Mouse (Mus musculus): ENCODE data around the gene Stra6. TPM values are rescaled to one million over a fixed set of nuclear protein-coding genes. Genes with fewer than 3 reads are reported as not detected.

Stra6 gene
- polyA plus RNA-seq, 1 experiment from 2014 or later, result 52.4 TPM

DNA sequence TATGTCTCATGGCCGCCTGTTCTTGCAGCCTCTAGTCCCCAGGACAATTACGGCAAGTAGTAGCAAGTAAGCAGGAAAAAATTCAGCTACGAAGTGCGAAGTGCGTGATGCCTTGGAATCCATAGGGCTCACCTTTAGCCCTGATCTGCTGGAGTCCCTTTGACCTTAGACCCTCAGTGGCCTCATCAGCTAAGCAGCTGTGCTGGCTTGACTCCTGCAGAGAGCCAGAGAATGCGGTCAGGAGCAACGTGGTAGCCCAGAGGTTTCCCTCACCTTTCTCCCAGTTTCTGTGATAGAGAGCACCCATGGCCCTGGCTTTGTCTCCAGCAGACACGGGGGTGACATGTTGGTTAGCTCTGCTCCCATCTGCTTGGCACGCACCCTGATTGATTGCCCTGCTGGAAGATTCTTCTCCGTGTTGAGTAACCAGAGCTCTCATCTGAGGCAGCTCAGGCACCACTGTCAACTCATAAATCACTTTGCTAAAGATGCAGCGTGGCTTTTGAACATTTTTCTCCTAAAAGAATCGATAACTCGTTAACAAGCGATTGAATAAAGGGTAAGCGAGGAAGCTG is 42.1 kb downstream of the Stra6 start:
- no peak for TF ChIP-seq CTCF (IDR thresholded peaks at IDR 0.05)
- ChIA-PET POLR2A (no interaction called here), CTCF (interaction anchor here (1.0 to 1.5 kb wide), 4 partner anchors 10 to 99 kb away, joined by 3 read pairs; partner anchors contain the start of genes Islr and Islr2)
- ATAC-seq, result no peak
- in situ Hi-C loops (cut with MboI; ENCODE audit: low pct_unique_long_range_greater_than_20kb), result no loop called here
- no peaks in the 10 kb centered on the region for H3K27me3 ChIP-seq
- no peak for DNase-seq (ENCODE audit: low read depth, low spot score)

DNA sequence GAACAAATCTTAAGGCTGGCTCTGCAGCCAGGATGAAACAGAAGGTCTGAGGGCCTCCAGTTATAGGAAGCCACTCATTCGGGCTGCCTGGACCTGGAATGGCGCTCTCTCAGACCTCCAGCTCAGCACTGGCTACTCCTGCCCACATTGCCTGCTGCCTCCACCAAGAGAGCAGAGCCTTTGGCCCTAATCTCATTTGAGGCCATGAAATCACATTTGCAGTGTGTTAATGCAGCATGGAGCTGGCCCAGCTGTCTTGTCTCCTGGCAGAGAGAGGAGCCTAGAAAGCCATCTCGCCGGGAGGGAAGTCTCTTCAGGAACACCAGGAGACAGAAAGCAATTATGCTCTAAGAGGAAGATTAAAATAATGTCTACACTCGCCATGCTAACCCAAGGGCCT is 43.9 kb downstream of the Stra6 start:
- no peaks in the 10 kb centered on the region for H3K27me3 ChIP-seq
- ChIA-PET CTCF (no interaction called here), POLR2A (no interaction called here)
- DNase-seq (ENCODE audit: low read depth, low spot score) (no peak), ATAC-seq (no peak)
- in situ Hi-C loops (cut with MboI; ENCODE audit: low pct_unique_long_range_greater_than_20kb), result no loop called here
- TF ChIP-seq CTCF (IDR thresholded peaks at IDR 0.05), result no peak

DNA sequence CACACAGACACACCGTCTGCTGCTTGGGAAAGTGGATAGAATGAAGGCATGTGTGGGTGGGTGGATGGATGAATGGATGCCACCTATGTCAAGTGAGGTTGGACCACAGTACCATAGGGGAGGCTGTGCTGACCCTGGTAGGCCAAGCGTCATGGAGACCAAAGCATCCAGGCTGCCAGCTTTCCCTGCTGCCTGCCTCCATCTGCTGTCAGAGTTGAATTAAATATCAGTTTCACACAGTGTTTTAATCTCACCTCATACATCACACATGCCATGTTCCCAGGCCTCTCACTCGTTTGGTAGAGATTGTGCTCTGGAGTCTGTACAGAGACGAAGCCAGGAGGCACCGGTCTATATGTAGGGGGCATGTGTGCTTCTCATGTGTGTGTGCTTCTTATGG is 47.2 kb downstream of the Stra6 start:
- DNase-seq (ENCODE audit: low read depth, low spot score), result no peak
- ChIA-PET CTCF (interaction anchor here (1.0 kb wide), 1 partner anchor 72 kb away, joined by 3 read pairs; no protein-coding TSS in a partner anchor), POLR2A (interaction anchor here (1.2 to 1.4 kb wide), 2 partner anchors 11 to 30 kb away, joined by 3 to 4 read pairs; no protein-coding TSS in a partner anchor)
- ATAC-seq, result no peak
- in situ Hi-C loops (cut with MboI; ENCODE audit: low pct_unique_long_range_greater_than_20kb), result no loop called here
- H3K27me3 ChIP-seq, result no peaks in the 10 kb centered on the region
- TF ChIP-seq CTCF (IDR thresholded peaks at IDR 0.05), result no peak

DNA sequence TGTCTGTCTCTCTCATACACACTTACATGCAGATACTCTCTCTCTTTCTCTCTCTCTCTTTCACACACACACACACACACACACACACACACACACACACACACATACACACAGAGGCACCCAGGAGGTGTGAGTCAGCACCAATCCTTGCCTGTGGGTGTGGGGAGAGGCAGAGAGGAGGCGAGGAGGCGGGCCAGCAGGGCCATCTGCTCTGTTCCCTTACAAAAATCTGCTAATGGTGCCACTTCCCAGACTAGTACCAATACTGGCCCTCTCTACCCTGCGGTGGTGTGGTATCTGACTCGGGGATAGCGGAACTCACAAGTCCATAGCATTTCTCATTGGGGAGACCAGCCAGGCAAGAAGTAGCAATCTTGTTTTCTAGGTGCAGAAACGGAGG is 47.8 kb downstream of the Stra6 start:
- no peak for TF ChIP-seq CTCF (IDR thresholded peaks at IDR 0.05)
- POLR2A ChIA-PET, result no interaction called here
- DNase-seq (ENCODE audit: low read depth, low spot score), result no peak
- in situ Hi-C loops (cut with MboI; ENCODE audit: low pct_unique_long_range_greater_than_20kb), result no loop called here
- no peak for ATAC-seq
- H3K27me3 ChIP-seq, result no peaks in the 10 kb centered on the region
- CTCF ChIA-PET, result no interaction called here

DNA sequence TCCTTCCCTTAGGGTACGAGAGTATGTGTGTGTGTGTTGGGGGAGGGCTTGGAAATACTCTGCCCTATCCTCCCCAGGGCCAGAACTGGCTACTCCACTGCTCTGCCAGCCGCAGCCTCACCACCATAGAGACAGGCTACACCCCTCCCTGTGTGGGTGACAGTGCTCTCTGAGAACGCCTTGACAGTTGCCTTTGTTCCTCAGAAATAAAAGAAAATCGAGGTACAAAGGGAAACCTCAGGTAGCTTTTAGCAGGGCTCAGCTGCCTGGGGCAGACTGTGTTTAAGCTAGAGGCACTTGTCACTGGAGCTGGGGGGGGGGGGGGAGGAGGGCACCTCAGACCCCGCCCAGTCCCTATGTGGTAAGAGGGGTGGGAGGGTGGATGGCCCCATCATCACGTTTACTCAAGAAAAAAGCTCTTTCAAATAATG is 48.7 kb downstream of the Stra6 start:
- ChIA-PET CTCF (no interaction called here), POLR2A (no interaction called here)
- no peaks in the 10 kb centered on the region for H3K27me3 ChIP-seq
- TF ChIP-seq CTCF (IDR thresholded peaks at IDR 0.05), result no peak
- DNase-seq (ENCODE audit: low read depth, low spot score), result no peak
- in situ Hi-C loops (cut with MboI; ENCODE audit: low pct_unique_long_range_greater_than_20kb), result no loop called here
- no peak for ATAC-seq

DNA sequence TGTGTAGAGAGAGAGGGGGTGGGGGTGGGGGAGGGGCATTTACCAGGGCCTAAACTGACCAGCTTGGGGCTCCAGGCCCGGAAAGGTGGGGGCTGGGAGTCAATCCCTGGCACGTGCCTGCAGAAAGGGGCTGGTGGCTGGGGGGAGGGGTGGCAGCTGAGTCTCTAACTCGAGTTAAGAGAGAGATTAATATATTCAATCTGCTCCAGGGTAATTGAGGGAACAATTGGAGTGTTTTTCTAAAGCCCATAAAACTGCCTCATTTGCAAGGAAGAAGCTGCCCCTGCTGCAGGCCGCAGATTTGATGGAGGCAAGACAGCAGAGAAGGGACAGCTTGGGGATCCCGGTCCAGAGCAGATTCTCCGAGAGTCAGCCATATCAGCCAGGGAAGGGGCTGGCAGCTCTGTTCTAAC is 49.3 kb downstream of the Stra6 start:
- no peak for TF ChIP-seq CTCF (IDR thresholded peaks at IDR 0.05)
- DNase-seq (ENCODE audit: low read depth, low spot score) (no peak), ATAC-seq (no peak)
- H3K27me3 ChIP-seq, result no peaks in the 10 kb centered on the region
- in situ Hi-C loops (cut with MboI; ENCODE audit: low pct_unique_long_range_greater_than_20kb), result no loop called here
- CTCF ChIA-PET, result no interaction called here
- POLR2A ChIA-PET, result no interaction called here

DNA sequence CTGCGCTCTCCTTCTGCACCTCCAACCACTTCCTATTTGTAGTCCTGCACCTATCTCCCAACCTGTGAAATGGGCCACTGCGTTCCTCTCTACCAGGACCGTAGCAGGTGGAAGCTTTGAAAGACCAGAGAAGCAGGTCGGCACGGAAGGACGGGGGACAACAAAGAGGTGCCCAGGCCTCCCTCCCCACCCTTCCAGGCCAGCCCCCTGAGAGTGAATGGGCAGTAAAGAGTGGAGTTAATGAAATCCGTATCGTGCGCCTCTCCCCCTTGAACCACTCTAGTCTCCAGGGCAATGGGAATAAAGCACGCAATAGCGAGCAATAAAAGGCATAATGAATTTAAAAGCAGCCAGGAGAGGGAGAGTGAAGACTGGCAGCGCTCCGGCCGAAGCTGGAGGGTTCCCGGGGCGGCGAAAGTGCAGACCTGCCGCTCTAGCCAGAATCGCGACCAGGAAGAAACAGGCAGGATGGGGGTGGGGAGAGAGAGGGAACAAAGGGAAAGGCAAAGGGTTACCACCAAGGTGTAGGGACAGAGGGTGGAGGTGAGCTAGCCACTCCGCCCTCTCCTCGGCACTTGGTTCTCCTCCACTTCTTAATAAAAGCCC is 49.8 kb downstream of the Stra6 start:
- no peak for DNase-seq (ENCODE audit: low read depth, low spot score)
- in situ Hi-C loops (cut with MboI; ENCODE audit: low pct_unique_long_range_greater_than_20kb), result no loop called here
- CTCF ChIA-PET, result interaction anchor here (0.9 to 1.9 kb wide), 2 partner anchors 10 to 18 kb away, joined by 3 to 4 read pairs; no protein-coding TSS in a partner anchor

DNA sequence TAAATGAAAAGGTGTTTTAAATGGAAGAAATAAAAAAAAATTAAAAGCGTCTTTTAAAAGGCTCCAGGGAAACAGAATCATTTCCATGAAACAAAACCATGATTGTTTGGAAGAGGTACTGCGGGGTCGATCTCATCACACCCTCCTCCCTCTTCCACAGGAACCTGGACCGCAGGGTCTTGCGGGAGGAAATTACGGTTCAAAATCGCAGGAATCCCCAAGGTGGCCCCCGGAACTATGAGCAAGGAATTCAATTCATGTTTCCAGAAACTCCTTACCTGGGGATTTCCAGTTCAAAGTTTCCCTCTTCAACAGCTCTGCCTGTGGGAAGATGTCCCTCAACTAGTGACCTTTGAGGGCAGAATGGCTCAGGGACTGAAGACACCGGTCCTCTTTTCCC is 50.4 kb downstream of the Stra6 start:
- in situ Hi-C loops (cut with MboI; ENCODE audit: low pct_unique_long_range_greater_than_20kb), result no loop called here
- ChIA-PET CTCF (interaction anchor here (0.9 to 1.9 kb wide), 3 partner anchors 9 to 17 kb away, joined by 3 to 4 read pairs (median 4); no protein-coding TSS in a partner anchor), POLR2A (no interaction called here)
- no peak for TF ChIP-seq CTCF (IDR thresholded peaks at IDR 0.05)
- DNase-seq (ENCODE audit: low read depth, low spot score) (no peak), ATAC-seq (no peak)
- no peaks in the 10 kb centered on the region for H3K27me3 ChIP-seq

More for the DNA sequence above, 49.8 kb downstream of the Stra6 start:
- TF ChIP-seq CTCF (IDR thresholded peaks at IDR 0.05), result no peak
- ATAC-seq, result no peak
- no peaks in the 10 kb centered on the region for H3K27me3 ChIP-seq
- POLR2A ChIA-PET, result no interaction called here

DNA sequence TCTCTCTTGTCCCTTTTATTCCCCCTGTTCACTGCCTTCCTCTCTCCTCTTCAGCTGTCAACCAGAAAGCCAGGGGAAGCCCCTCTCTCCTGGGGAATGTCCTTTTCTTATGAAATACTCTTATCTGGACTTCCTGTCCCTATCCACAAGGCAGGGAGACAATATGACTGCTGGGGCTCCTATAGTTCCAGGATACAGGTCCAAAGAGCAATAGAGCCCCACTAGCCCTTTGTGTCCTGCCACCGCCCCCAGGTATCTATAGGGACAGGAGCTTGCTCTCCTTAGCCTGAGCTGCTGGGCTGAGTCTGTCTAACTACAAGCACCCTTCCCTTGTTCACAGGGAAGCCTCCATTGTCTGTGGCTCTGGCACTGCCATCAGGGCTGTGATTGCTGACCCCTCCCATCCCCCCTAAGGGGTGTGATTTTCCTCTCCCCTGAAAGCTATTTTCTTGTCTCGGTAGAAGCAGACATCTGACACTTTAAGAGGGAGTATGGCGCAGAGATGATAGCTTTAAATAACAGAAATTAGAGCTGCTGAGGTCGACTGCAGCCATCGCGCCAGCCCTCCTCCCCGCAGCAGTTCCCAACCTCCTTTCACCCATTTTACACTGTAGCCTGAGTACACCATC is 51.8 kb downstream of the Stra6 start:
- in situ Hi-C loops (cut with MboI; ENCODE audit: low pct_unique_long_range_greater_than_20kb), result no loop called here
- DNase-seq (ENCODE audit: low read depth, low spot score) (no peak), ATAC-seq (no peak)
- ChIA-PET POLR2A (interaction anchor here (0.6 to 1.5 kb wide), 2 partner anchors 21 to 74 kb away, joined by 3 read pairs; no protein-coding TSS in a partner anchor), CTCF (interaction anchor here (1.1 to 1.9 kb wide), 3 partner anchors 11 to 42 kb away, joined by 3 to 4 read pairs (median 4); no protein-coding TSS in a partner anchor)
- no peak for TF ChIP-seq CTCF (IDR thresholded peaks at IDR 0.05)
- H3K27me3 ChIP-seq, result no peaks in the 10 kb centered on the region

DNA sequence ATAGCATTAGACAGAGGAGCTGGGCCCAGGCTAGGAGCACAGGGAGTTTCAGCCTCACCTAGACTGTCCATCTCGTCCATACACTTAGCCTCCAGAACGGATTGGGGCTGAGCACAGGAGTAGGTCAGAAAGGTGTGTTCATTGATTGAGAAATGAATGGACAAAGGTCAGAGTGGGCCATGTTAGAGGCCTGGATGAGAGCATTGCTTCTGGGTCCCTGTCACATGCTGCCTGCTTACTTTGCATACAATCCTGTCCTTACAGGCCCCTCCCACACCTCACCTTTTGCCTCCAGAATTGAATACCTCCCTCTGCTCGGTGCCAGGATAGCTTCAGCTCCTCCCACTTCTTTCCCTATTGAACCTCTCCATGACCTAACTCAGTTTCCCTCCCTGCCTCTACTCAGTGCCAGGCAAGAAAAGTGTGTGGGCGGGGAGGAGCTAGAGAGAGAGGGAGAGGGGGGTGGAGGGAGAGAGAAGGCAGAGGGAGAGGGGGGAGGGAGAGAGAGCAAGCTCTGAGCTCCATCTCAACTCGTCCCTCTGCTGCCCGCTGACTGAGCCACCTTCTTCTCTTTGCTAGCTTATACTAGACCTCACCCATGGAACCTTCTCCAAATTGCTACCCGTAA is 52.5 kb downstream of the Stra6 start:
- no peak for TF ChIP-seq CTCF (IDR thresholded peaks at IDR 0.05)
- no peaks in the 10 kb centered on the region for H3K27me3 ChIP-seq
- no peak for DNase-seq (ENCODE audit: low read depth, low spot score)
- in situ Hi-C loops (cut with MboI; ENCODE audit: low pct_unique_long_range_greater_than_20kb), result no loop called here
- ChIA-PET CTCF (no interaction called here), POLR2A (interaction anchor here (1.1 to 1.5 kb wide), 2 partner anchors 10 to 75 kb away, joined by 3 read pairs; no protein-coding TSS in a partner anchor)
- ATAC-seq, result no peak

DNA sequence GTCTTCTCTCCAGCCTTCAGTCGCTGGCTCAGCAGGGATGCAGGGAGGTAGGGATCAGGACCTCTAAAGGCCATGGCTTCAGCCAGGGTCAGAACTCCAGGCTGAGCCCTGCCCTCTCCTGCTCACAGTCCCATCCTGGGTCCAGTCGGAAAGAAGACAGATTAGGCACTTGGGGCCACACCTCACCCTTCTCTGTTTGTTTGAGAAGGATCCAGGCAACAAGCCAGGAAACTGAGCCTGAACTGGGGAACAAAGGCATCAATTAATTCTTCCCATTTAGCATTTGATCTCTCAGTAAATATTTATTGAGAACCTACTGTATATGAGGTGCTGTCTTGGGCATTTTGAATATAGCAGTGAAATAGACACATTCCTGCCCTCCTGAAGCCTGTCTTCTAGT is 55.1 kb downstream of the Stra6 start, which contains the start of gene Ccdc33:
Ccdc33 (minus strand) TSS at position 153 of the 400 bp plus-strand sequence.
- no peaks in the 10 kb centered on the region for H3K27me3 ChIP-seq
- in situ Hi-C loops (cut with MboI; ENCODE audit: low pct_unique_long_range_greater_than_20kb), result no loop called here
- DNase-seq (ENCODE audit: low read depth, low spot score), result no peak
- ChIA-PET CTCF (no interaction called here), POLR2A (no interaction called here)
- TF ChIP-seq CTCF (IDR thresholded peaks at IDR 0.05), result no peak
- ATAC-seq, result no peak

Measured in Patski (cell line).